Mouse (Mus musculus) frontal cortex, postnatal 36 days (tissue): ENCODE data around the gene Zfp385a.
"Not testable (repeated sequence)": the region's sequence is repeated elsewhere in the genome, so short reads cannot be mapped to it uniquely, and the experiment has no call there.

ENCODE experiments used
- DNase-seq, 2 experiments: peaks; one replicate each; pipeline ENCODE4 v3.0.0; 2022; ENCODE audit warnings: low spot score in 2 of 2

Zfp385a gene

GRCm38 (mm10) chr15:103290843-103291242, 49.0 kb downstream of the Zfp385a start:
- no peak for DNase-seq

GRCm38 (mm10) chr15:103290417-103290816, 49.5 kb downstream of the Zfp385a start:
- no peak for DNase-seq

- no peak for DNase-seq
Measured at GRCm38 (mm10) chr15:103289600-103289999, 50.3 kb downstream of the Zfp385a start.

- no peak for DNase-seq
Measured at GRCm38 (mm10) chr15:103285778-103286417, 54.0 kb downstream of the Zfp385a start.

- no peak for DNase-seq
Measured at GRCm38 (mm10) chr15:103284647-103285046, 55.2 kb downstream of the Zfp385a start.

- no peak for DNase-seq
Measured at GRCm38 (mm10) chr15:103284066-103284465, 55.8 kb downstream of the Zfp385a start.

GRCm38 (mm10) chr15:103281465-103282205, 58.3 kb downstream of the Zfp385a start:
- no peak for DNase-seq

- DNase-seq: no peak
Measured at GRCm38 (mm10) chr15:103280817-103281464, 59.0 kb downstream of the Zfp385a start.

GRCm38 (mm10) chr15:103279750-103280149, 60.1 kb downstream of the Zfp385a start:
- no peak for DNase-seq

- DNase-seq: no peak
Measured at GRCm38 (mm10) chr15:103277949-103278348, 61.9 kb downstream of the Zfp385a start.

- not testable (repeated sequence) for DNase-seq
Measured at GRCm38 (mm10) chr15:103275943-103276342, 64.0 kb downstream of the Zfp385a start.

GRCm38 (mm10) chr15:103272419-103273279, 67.2 kb downstream of the Zfp385a start, which contains the start of gene Copz1:
Gene Copz1, plus strand, starts transcription at chr15:103272714.
- peak; percentile 95 to 99 for DNase-seq

GRCm38 (mm10) chr15:103268903-103269302, 71.0 kb downstream of the Zfp385a start:
- DNase-seq: no peak

GRCm38 (mm10) chr15:103264794-103265193, 75.1 kb downstream of the Zfp385a start:
- DNase-seq: no peak
